Mouse (Mus musculus): ENCODE data around the gene Hmbs. TPM values are rescaled to one million over a fixed set of nuclear protein-coding genes. Genes with fewer than 3 reads are reported as not detected.
"Not testable (repeated sequence)": the region's sequence is repeated elsewhere in the genome, so short reads cannot be mapped to it uniquely, and the experiment has no call there.

Hmbs gene
- total RNA-seq, 1 experiment from 2014 or later: 3.3 TPM

DNA sequence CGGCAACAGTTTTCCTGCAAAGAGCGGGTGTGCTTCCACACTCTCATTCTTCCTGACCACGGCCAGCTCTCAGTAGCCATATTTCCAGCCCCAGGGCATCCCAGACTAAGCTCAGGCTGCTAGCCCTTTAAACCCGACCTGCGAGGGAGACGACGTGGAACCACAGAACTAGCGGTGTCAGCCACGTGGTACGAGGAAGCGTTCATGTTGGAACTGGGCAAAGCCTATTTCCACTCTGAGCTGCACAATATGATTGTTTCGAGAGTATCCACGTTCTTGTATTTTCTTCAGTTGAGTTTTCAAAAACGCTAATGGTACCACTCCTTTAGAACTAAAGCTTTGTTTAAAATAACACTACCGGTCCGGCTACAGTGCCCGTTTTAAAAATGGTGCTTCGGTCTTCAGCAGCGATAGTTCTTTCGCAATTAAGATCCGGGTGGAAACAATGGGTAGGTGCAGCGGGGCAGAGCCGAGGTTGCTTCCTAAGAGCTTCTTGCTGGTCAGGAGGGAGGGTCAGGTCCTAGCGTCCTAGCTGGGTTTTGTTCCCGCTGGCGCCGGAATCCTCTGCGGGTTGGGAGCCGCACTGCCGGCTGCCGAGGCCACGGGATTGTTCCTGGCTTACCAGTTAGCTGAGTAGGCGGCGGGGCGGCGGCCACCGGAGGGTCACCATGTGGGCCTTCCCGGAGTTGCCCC is 17.5 kb downstream of the Hmbs start:
- peak; percentile 78 for ATAC-seq (ENCODE audit: extremely low read depth, insufficient number of reproducible peaks, low FRiP score, poor library complexity, severe bottlenecking)

GRCm38 (mm10) chr9:44325768-44326370 is 18.2 kb downstream of the Hmbs start, which contains the start of gene Dpagt1:
Gene Dpagt1 (plus strand): TSS chr9:44326019.
- ATAC-seq (ENCODE audit: extremely low read depth, insufficient number of reproducible peaks, low FRiP score, poor library complexity, severe bottlenecking): no peak

DNA sequence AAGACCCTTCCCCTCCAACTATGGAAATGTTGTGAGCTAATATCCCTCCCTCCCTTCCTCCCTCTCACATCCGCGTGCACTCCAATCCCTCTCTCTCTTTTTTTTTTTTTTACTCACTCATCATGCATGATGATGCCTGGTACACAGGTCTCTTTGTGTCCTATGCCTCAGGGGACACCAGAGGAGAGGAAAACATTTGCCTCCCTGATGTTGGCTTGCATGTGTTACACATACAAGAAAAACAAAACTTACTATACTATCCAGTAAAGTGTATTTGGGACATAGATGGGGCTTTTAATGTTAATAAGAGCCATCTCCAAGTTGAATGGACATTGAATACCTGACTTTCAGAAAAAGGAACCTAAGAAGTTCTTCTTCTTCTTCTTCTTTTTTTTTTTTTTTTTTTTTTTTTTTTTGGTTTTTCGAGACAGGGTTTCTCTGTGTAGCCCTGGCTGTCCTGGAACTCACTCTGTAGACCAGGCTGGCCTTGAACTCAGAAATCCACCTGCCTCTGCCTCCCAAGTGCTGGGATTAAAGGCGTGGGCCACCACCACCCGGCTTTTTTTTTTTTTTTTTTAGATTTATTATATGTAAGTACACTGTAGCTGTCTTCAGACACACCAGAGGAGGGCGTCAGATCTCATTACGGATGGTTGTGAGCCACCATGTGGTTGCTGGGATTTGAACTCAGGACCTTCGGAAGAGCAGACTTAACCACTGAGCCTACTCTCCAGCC is 18.8 kb downstream of the Hmbs start:
- not testable (repeated sequence) for ATAC-seq (ENCODE audit: extremely low read depth, insufficient number of reproducible peaks, low FRiP score, poor library complexity, severe bottlenecking)

- no peak for ATAC-seq (ENCODE audit: extremely low read depth, insufficient number of reproducible peaks, low FRiP score, poor library complexity, severe bottlenecking)
Measured at GRCm38 (mm10) chr9:44324147-44324546, 19.9 kb downstream of the Hmbs start.

GRCm38 (mm10) chr9:44323656-44324055 is 20.4 kb downstream of the Hmbs start:
- ATAC-seq (ENCODE audit: extremely low read depth, insufficient number of reproducible peaks, low FRiP score, poor library complexity, severe bottlenecking): not testable (repeated sequence)

- ATAC-seq (ENCODE audit: extremely low read depth, insufficient number of reproducible peaks, low FRiP score, poor library complexity, severe bottlenecking): no peak
Measured at GRCm38 (mm10) chr9:44320799-44321133, 23.3 kb downstream of the Hmbs start.

DNA sequence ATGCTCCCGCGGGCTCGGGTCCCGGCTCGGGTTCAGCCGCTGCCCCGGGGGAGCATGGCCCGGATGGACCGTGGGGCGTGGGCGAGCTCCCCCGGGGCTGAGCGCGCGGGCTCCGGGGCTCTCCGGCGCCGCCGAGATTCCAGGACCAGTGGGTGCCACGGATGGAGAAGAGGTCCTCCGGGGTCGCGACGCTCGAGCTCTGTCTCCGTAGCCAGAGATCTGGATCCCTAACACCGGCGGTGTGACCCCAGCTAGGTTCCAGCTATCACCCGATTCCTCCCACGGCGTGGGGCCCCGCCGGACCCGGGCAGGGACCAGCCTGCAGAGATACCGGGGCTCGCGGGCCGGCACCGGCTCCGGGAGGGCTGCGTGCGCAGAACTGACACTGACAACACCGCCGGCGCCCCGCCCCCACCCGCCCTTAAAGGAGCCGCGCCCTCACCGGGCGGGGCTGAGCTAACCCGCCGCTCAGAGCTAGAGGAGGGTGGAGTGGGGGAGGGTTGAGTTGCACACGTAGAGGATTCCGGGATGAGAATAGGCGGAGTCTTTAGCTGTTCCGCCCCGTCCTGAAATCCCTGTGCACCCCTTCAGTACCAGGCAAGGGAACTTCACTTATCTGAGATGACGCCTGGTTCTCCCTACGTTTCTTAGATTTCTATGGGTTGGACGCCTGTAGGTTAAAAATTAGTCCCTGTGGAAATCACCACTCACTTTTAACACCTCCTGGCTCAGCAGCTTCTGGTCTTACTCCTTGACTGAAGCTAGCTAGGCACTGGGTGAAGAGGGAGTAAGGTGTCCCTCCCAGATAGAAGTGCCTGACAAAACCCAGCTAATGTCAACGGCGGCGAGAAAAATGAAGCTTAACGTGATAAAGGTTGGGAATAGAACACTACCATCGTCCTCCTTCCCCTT is 23.9 kb downstream of the Hmbs start, which contains the start of gene C2cd2l:
Gene C2cd2l (minus strand): TSS at position 399 of the 912 bp plus-strand sequence.
- peak; percentile 77 for ATAC-seq (ENCODE audit: extremely low read depth, insufficient number of reproducible peaks, low FRiP score, poor library complexity, severe bottlenecking)

DNA sequence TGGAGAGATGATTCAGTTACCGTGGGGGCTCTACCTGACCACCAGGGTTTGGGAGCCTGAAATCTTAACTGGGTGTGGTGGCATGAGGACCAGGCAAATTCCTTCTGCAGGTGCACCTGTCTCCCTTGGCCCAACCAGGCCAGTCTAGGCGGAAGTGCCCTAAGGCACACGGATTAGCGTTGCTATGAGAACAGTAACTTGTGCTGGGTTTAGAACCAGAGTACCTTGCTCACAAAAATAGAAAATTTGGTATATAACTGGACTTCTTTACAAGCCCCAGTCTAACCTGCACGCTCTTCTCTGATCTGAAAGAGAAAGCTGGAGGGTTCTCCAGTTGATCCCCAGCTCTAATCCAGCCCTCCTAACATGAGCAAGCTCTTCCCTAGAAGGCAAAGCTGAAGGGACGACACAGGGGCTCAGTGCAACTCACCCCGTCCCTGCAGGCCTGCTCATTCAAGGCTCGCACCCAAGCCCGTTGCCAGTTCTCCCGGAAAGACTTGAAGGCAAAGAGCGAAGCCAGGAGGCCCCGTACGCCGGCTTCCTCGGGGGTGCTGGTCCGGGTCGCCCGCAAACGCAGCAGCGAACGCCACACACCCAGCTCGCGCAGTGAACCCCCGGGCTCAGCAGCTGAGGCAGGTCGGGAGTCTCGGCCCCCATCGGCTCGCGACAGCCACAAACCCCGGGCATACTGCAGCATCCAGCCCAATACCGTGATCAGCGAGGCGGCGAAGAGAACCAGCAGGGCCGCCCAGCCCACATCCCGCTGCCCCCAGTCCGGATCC is 24.7 kb downstream of the Hmbs start:
- ATAC-seq (ENCODE audit: extremely low read depth, insufficient number of reproducible peaks, low FRiP score, poor library complexity, severe bottlenecking): no peak

- no peak for ATAC-seq (ENCODE audit: extremely low read depth, insufficient number of reproducible peaks, low FRiP score, poor library complexity, severe bottlenecking)
Measured at GRCm38 (mm10) chr9:44318826-44319095, 25.3 kb downstream of the Hmbs start.

GRCm38 (mm10) chr9:44318076-44318825 is 25.8 kb downstream of the Hmbs start:
- no peak for ATAC-seq (ENCODE audit: extremely low read depth, insufficient number of reproducible peaks, low FRiP score, poor library complexity, severe bottlenecking)

GRCm38 (mm10) chr9:44317452-44317851 is 26.6 kb downstream of the Hmbs start:
- no peak for ATAC-seq (ENCODE audit: extremely low read depth, insufficient number of reproducible peaks, low FRiP score, poor library complexity, severe bottlenecking)

- ATAC-seq (ENCODE audit: extremely low read depth, insufficient number of reproducible peaks, low FRiP score, poor library complexity, severe bottlenecking): no peak
Measured at GRCm38 (mm10) chr9:44314910-44315309, 29.1 kb downstream of the Hmbs start.

- ATAC-seq (ENCODE audit: extremely low read depth, insufficient number of reproducible peaks, low FRiP score, poor library complexity, severe bottlenecking): no peak
Measured at GRCm38 (mm10) chr9:44314257-44314547, 29.8 kb downstream of the Hmbs start.

GRCm38 (mm10) chr9:44313476-44314256 is 30.4 kb downstream of the Hmbs start:
- no peak for ATAC-seq (ENCODE audit: extremely low read depth, insufficient number of reproducible peaks, low FRiP score, poor library complexity, severe bottlenecking)

- ATAC-seq (ENCODE audit: extremely low read depth, insufficient number of reproducible peaks, low FRiP score, poor library complexity, severe bottlenecking): no peak
Measured at GRCm38 (mm10) chr9:44311136-44312134, 32.6 kb downstream of the Hmbs start.

- ATAC-seq (ENCODE audit: extremely low read depth, insufficient number of reproducible peaks, low FRiP score, poor library complexity, severe bottlenecking): no peak
Measured at GRCm38 (mm10) chr9:44310750-44311135, 33.3 kb downstream of the Hmbs start.
